Mouse (Mus musculus): ENCODE measurements around the gene Abcg1.
A peak's percentile ranks its signal among the peaks of the same experiment; 100 is the strongest.

Gene Abcg1

GRCm38 (mm10) chr17:31079078-31079840 lies 21.8 kb downstream of the Abcg1 start:
- no peak for DNase-seq (ENCODE audit: low read depth, low spot score)

- DNase-seq (ENCODE audit: low read depth, low spot score) = no peak
These were observed 25.0 kb downstream of the Abcg1 start for GRCm38 (mm10) chr17:31082296-31083078.

- no peak for DNase-seq (ENCODE audit: low read depth, low spot score)
These were observed 28.0 kb downstream of the Abcg1 start for GRCm38 (mm10) chr17:31085519-31085918.

GRCm38 (mm10) chr17:31086196-31086595 lies 28.7 kb downstream of the Abcg1 start:
- no peak for DNase-seq (ENCODE audit: low read depth, low spot score)

- DNase-seq (ENCODE audit: low read depth, low spot score) = no peak
These were observed 31.2 kb downstream of the Abcg1 start for GRCm38 (mm10) chr17:31088711-31089110.

- DNase-seq (ENCODE audit: low read depth, low spot score) = no peak
These were observed 32.4 kb downstream of the Abcg1 start for GRCm38 (mm10) chr17:31089848-31090247.

GRCm38 (mm10) chr17:31091023-31091735 lies 33.7 kb downstream of the Abcg1 start:
- DNase-seq (ENCODE audit: low read depth, low spot score) = no peak

- peak; percentile 55 for DNase-seq (ENCODE audit: low read depth, low spot score)
These were observed 37.3 kb downstream of the Abcg1 start for GRCm38 (mm10) chr17:31094781-31095180.

GRCm38 (mm10) chr17:31095570-31095969 lies 38.1 kb downstream of the Abcg1 start:
- DNase-seq (ENCODE audit: low read depth, low spot score) = no peak

GRCm38 (mm10) chr17:31096893-31097292 lies 39.4 kb downstream of the Abcg1 start:
- DNase-seq (ENCODE audit: low read depth, low spot score) = no peak

- DNase-seq (ENCODE audit: low read depth, low spot score) = no peak
These were observed 41.3 kb downstream of the Abcg1 start for GRCm38 (mm10) chr17:31098788-31099187.

- no peak for DNase-seq (ENCODE audit: low read depth, low spot score)
These were observed 45.6 kb downstream of the Abcg1 start for GRCm38 (mm10) chr17:31103007-31103570.

- DNase-seq (ENCODE audit: low read depth, low spot score) = no peak
These were observed 46.3 kb downstream of the Abcg1 start for GRCm38 (mm10) chr17:31103823-31104222.

- peak; percentile 20 for DNase-seq (ENCODE audit: low read depth, low spot score)
These were observed 50.9 kb downstream of the Abcg1 start for GRCm38 (mm10) chr17:31108388-31108787.

GRCm38 (mm10) chr17:31113191-31113856 lies 55.8 kb downstream of the Abcg1 start:
- peak; percentile 75 for DNase-seq (ENCODE audit: low read depth, low spot score)

- DNase-seq (ENCODE audit: low read depth, low spot score) = no peak
These were observed 58.6 kb downstream of the Abcg1 start for GRCm38 (mm10) chr17:31116063-31116462.

GRCm38 (mm10) chr17:31117946-31118345 lies 60.5 kb downstream of the Abcg1 start:
- DNase-seq (ENCODE audit: low read depth, low spot score) = no peak

- peak; percentile 77 for DNase-seq (ENCODE audit: low read depth, low spot score)
These were observed 62.0 kb downstream of the Abcg1 start for GRCm38 (mm10) chr17:31119429-31119828.

- peak; percentile 72 for DNase-seq (ENCODE audit: low read depth, low spot score)
These were observed 64.5 kb downstream of the Abcg1 start for GRCm38 (mm10) chr17:31121975-31122374.

- DNase-seq (ENCODE audit: low read depth, low spot score) = no peak
These were observed 68.2 kb downstream of the Abcg1 start for GRCm38 (mm10) chr17:31125548-31126266.
